Mouse (Mus musculus) urinary bladder, postnatal 25 days (tissue): ENCODE results near the gene Parl.
A peak's percentile ranks its signal among the peaks of the same experiment; 100 is the strongest.

ENCODE experiments used
- DNase-seq: peaks from one replicate; pipeline ENCODE4 v3.0.0; 2022; ENCODE audit warnings: low spot score

The Parl gene

GRCm38 (mm10) chr16:20301770-20302649 lies at the start of gene Parl:
Parl (minus strand) TSS chr16:20302387.
- peak; percentile 77 for DNase-seq

GRCm38 (mm10) chr16:20345464-20345863 lies 43.3 kb upstream of the Parl start:
- DNase-seq, result no peak

- DNase-seq, result no peak
Measured at GRCm38 (mm10) chr16:20338616-20339015, 36.4 kb upstream of the Parl start.

GRCm38 (mm10) chr16:20334918-20335317 lies 32.7 kb upstream of the Parl start:
- DNase-seq, result no peak

GRCm38 (mm10) chr16:20328306-20328705 lies 26.1 kb upstream of the Parl start:
- DNase-seq, result no peak

- DNase-seq, result no peak
Measured at GRCm38 (mm10) chr16:20325286-20325685, 23.1 kb upstream of the Parl start, which contains the start of gene Cyp2ab1. Cyp2ab1 (minus strand) TSS chr16:20325404.

- DNase-seq, result no peak
Measured at GRCm38 (mm10) chr16:20323907-20324306, 21.7 kb upstream of the Parl start.

GRCm38 (mm10) chr16:20322274-20322673 lies 20.1 kb upstream of the Parl start:
- no peak for DNase-seq

- DNase-seq, result no peak
Measured at GRCm38 (mm10) chr16:20316770-20317169, 14.6 kb upstream of the Parl start.

GRCm38 (mm10) chr16:20315266-20315665 lies 13.1 kb upstream of the Parl start:
- DNase-seq, result no peak

GRCm38 (mm10) chr16:20312272-20312671 lies 10.1 kb upstream of the Parl start:
- no peak for DNase-seq

- DNase-seq, result no peak
Measured at GRCm38 (mm10) chr16:20300076-20300475, 2.1 kb downstream of the Parl start.

GRCm38 (mm10) chr16:20280238-20280637 lies 21.9 kb downstream of the Parl start:
- no peak for DNase-seq

GRCm38 (mm10) chr16:20279395-20279794 lies 22.8 kb downstream of the Parl start:
- no peak for DNase-seq

- no peak for DNase-seq
Measured at GRCm38 (mm10) chr16:20272994-20273393, 29.2 kb downstream of the Parl start.

GRCm38 (mm10) chr16:20271339-20271738 lies 30.8 kb downstream of the Parl start:
- DNase-seq, result no peak

GRCm38 (mm10) chr16:20265089-20265488 lies 37.1 kb downstream of the Parl start:
- no peak for DNase-seq

GRCm38 (mm10) chr16:20257926-20258325 lies 44.3 kb downstream of the Parl start:
- no peak for DNase-seq

GRCm38 (mm10) chr16:20248442-20249174 lies 53.6 kb downstream of the Parl start:
- no peak for DNase-seq

GRCm38 (mm10) chr16:20247103-20247502 lies 55.1 kb downstream of the Parl start:
- no peak for DNase-seq

- DNase-seq, result peak; percentile 17
Measured at GRCm38 (mm10) chr16:20240468-20241414, 61.4 kb downstream of the Parl start, which contains the start of gene Map6d1. Map6d1 (minus strand) TSS chr16:20241358.

- DNase-seq, result no peak
Measured at GRCm38 (mm10) chr16:20238646-20239045, 63.5 kb downstream of the Parl start.
